7 mouse cellular contexts compared by ENCODE assay signal in genomic region chr3:95951566-95951965, GRCm38 (mm10). TPM values are rescaled to one million over a fixed set of nuclear protein-coding genes. Genes with fewer than 3 reads are reported as not detected.
DNase-seq lines count a peak whose midpoint lies in the region; ATAC-seq and TF ChIP-seq lines count a peak whose summit lies in the region.
"Not testable (repeated sequence)": the region's sequence is repeated elsewhere in the genome, so short reads cannot be mapped to it uniquely, and the experiment has no call there.

No protein-coding gene starts in this region.

- not testable (repeated sequence) for H3K27me3 ChIP-seq in erythroblast, embryonic 14.5 days (ENCODE audit: control insufficient read depth); heart, embryonic 13.5 days (replicated peaks); intestine, embryonic 15.5 days (replicated peaks); limb, embryonic 14.5 days (ENCODE audit: control insufficient read depth, insufficient read depth, low read length); neural tube, embryonic 13.5 days

- peak overlapping the region; percentile 88 for H3K27ac ChIP-seq in bone marrow macrophage, adult 2 months (ENCODE audit: insufficient read depth, low read depth, low read length)
- peak overlapping the region; percentile 97 for H3K27ac ChIP-seq in heart, embryonic 13.5 days (replicated peaks)
- peak overlapping the region; percentile 93 for H3K27ac ChIP-seq in intestine, embryonic 15.5 days
- H3K27ac ChIP-seq in limb, embryonic 14.5 days (replicated peaks; ENCODE audit: low read depth, low read length) = peak overlapping the region; percentile 93
- H3K27ac ChIP-seq in macrophage = peak overlapping the region; percentile 98
- H3K27ac ChIP-seq in neural tube, embryonic 13.5 days (replicated peaks) = peak overlapping the region; percentile 97

- peaks cover 20% of the 10 kb centered on the region for H3K4me1 ChIP-seq in bone marrow macrophage, adult 2 months (ENCODE audit: control insufficient read depth, insufficient read depth, low read length)
- peaks cover 45% of the 10 kb centered on the region for H3K4me1 ChIP-seq in erythroblast, embryonic 14.5 days (ENCODE audit: control insufficient read depth)
- H3K4me1 ChIP-seq in heart, embryonic 13.5 days = peaks cover 23% of the 10 kb centered on the region
- not testable (repeated sequence) for H3K4me1 ChIP-seq in intestine, embryonic 15.5 days (replicated peaks); limb, embryonic 14.5 days (ENCODE audit: control insufficient read depth, insufficient read depth, low read length)
- H3K4me1 ChIP-seq in neural tube, embryonic 13.5 days (replicated peaks) = peaks cover 17% of the 10 kb centered on the region

- DNase-seq in limb, embryonic 14.5 days (ENCODE audit: low spot score) = not testable (repeated sequence)

- peak overlapping the region; percentile 68 for H3K4me2 ChIP-seq in heart, embryonic 13.5 days
- H3K4me2 ChIP-seq in intestine, embryonic 15.5 days (replicated peaks) = peak overlapping the region; percentile 68
- H3K4me2 ChIP-seq in limb, embryonic 14.5 days (replicated peaks; ENCODE audit: low read depth, low read length, severe bottlenecking) = peak overlapping the region; percentile 66
- H3K4me2 ChIP-seq in neural tube, embryonic 13.5 days = peak overlapping the region; percentile 65

- peak overlapping the region; percentile 64 for H3K4me3 ChIP-seq in bone marrow macrophage, adult 2 months (ENCODE audit: insufficient read depth, low read length)
- peak overlapping the region; percentile 84 for H3K4me3 ChIP-seq in erythroblast, embryonic 14.5 days (replicated peaks)
- peak overlapping the region; percentile 62 for H3K4me3 ChIP-seq in heart, embryonic 13.5 days
- H3K4me3 ChIP-seq in intestine, embryonic 15.5 days (replicated peaks) = peak overlapping the region; percentile 56
- peak overlapping the region; percentile 56 for H3K4me3 ChIP-seq in limb, embryonic 14.5 days (replicated peaks; ENCODE audit: low read length)
- H3K4me3 ChIP-seq in macrophage (ENCODE audit: inconsistent target) = peak overlapping the region; percentile 57
- H3K4me3 ChIP-seq in neural tube, embryonic 13.5 days = peak overlapping the region; percentile 53

- peaks cover 25% of the 10 kb centered on the region for H3K36me3 ChIP-seq in erythroblast, embryonic 14.5 days (ENCODE audit: control insufficient read depth)
- H3K36me3 ChIP-seq in heart, embryonic 13.5 days = peaks cover 16% of the 10 kb centered on the region
- not testable (repeated sequence) for H3K36me3 ChIP-seq in intestine, embryonic 15.5 days; macrophage (ENCODE audit: inconsistent target); neural tube, embryonic 13.5 days
- H3K36me3 ChIP-seq in limb, embryonic 14.5 days (ENCODE audit: control insufficient read depth, insufficient read depth, low read length) = peaks cover 11% of the 10 kb centered on the region

- H3K9me3 ChIP-seq in erythroblast, embryonic 14.5 days (ENCODE audit: control insufficient read depth, low read length); heart, embryonic 13.5 days; intestine, embryonic 15.5 days; limb, embryonic 14.5 days (ENCODE audit: control insufficient read depth, low read length); neural tube, embryonic 13.5 days: not testable (repeated sequence)

- not testable (repeated sequence) for TF ChIP-seq POLR2A in bone marrow macrophage, adult 2 months (IDR thresholded peaks at IDR 0.05; ENCODE audit: borderline replicate concordance, low read depth, low read length); limb, embryonic 14.5 days (IDR thresholded peaks at IDR 0.05; ENCODE audit: borderline replicate concordance, extremely low read depth, insufficient read depth, insufficient read length)

- H3K9ac ChIP-seq in heart, embryonic 13.5 days = peak overlapping the region; percentile 83
- peak overlapping the region; percentile 36; the same call in 1 of the 2 replicates for H3K9ac ChIP-seq in intestine, embryonic 15.5 days
- peak overlapping the region; percentile 58 for H3K9ac ChIP-seq in limb, embryonic 14.5 days (ENCODE audit: low read depth, low read length, severe bottlenecking)
- H3K9ac ChIP-seq in neural tube, embryonic 13.5 days = peak overlapping the region; percentile 77

- 61% methylated on average over 12 of the region's 12 CpGs for WGBS in heart, embryonic 13.5 days
- 65% methylated on average over 12 of the region's 12 CpGs for WGBS in intestine, embryonic 15.5 days
- WGBS in limb, embryonic 14.5 days = 72% methylated on average over 12 of the region's 12 CpGs
- WGBS in macrophage (ENCODE audit: missing documents) = 60% methylated on average over 8 of the region's 12 CpGs
- WGBS in neural tube, embryonic 13.5 days = 66% methylated on average over 12 of the region's 12 CpGs

- not testable (repeated sequence) for H3K79me2 ChIP-seq in macrophage (ENCODE audit: inconsistent target)

- TF ChIP-seq CTCF in bone marrow macrophage, adult 2 months (IDR thresholded peaks at IDR 0.05; ENCODE audit: low read depth, low read length) = not testable (repeated sequence)

- not testable (repeated sequence) for ATAC-seq in heart, embryonic 13.5 days (ENCODE audit: extremely low read depth, insufficient number of reproducible peaks, low FRiP score, low TSS enrichment); intestine, embryonic 15.5 days; limb, embryonic 14.5 days (ENCODE audit: low FRiP score, low read depth)
- ATAC-seq in neural tube, embryonic 13.5 days (ENCODE audit: low read depth) = peak; percentile 45; the same call in 1 of the 2 replicates

RNA-seq across cellular contexts. Expression of gene Anp32e, which starts 22.5 kb away (rescaled TPM):
- 134 and 150 TPM in 2 replicates for polyA plus RNA-seq in bone marrow macrophage, adult 2 months (2012; ENCODE audit: insufficient read depth, insufficient read length, missing spikeins)
- 32.3 and 36.6 TPM in 2 replicates for polyA plus RNA-seq in erythroblast, embryonic 14.5 days (2012)
- 164 and 182 TPM in 2 replicates for polyA plus RNA-seq in heart, embryonic 13.5 days (2015; fragmentation: Nextera tagmentation; extraction: Ambion mirVana)
- polyA plus RNA-seq in intestine, embryonic 15.5 days (2015; fragmentation: Nextera tagmentation; extraction: Ambion mirVana) = 149 and 178 TPM in 2 replicates
- polyA plus RNA-seq in limb, embryonic 14.5 days (2012; rRNA removed) = 97.0 and 137 TPM in 2 replicates
- polyA plus RNA-seq in limb, embryonic 14.5 days (2014; fragmentation: Nextera tagmentation; extraction: Ambion mirVana) = 55.0 and 66.2 TPM in 2 replicates
- 10 to 100 TPM in 16 of 26 experiments, 1 to 10 TPM in 10; 5.8 to 31.9 (median 11.0) TPM for total RNA-seq in macrophage (2018; cell fraction: chromatin; rRNA removed)
- 10 to 100 TPM; 24.0 to 62.5 (median 37.7) TPM for total RNA-seq in macrophage (2018; cell fraction: cytosol; rRNA removed)
- 10 to 100 TPM; 11.2 to 50.9 (median 18.7) TPM for total RNA-seq in macrophage (2018; cell fraction: nucleus; rRNA removed)
- 40.1 to 196 TPM (median 80.7 TPM) in 3 replicates for polyA plus RNA-seq in macrophage (2018)
- 150 and 161 TPM in 2 replicates for polyA plus RNA-seq in neural tube, embryonic 13.5 days (2015; fragmentation: Nextera tagmentation; extraction: Ambion mirVana)

RNA-seq across cellular contexts. Expression of gene Plekho1, which starts 44.2 kb away (rescaled TPM):
- 298 and 305 TPM in 2 replicates for polyA plus RNA-seq in bone marrow macrophage, adult 2 months (2012; ENCODE audit: insufficient read depth, insufficient read length, missing spikeins)
- polyA plus RNA-seq in erythroblast, embryonic 14.5 days (2012) = 4.4 and 4.6 TPM in 2 replicates
- polyA plus RNA-seq in heart, embryonic 13.5 days (2015; fragmentation: Nextera tagmentation; extraction: Ambion mirVana) = 59.2 and 64.8 TPM in 2 replicates
- polyA plus RNA-seq in intestine, embryonic 15.5 days (2015; fragmentation: Nextera tagmentation; extraction: Ambion mirVana) = 28.0 and 30.1 TPM in 2 replicates
- 115 and 120 TPM in 2 replicates for polyA plus RNA-seq in limb, embryonic 14.5 days (2012; rRNA removed)
- polyA plus RNA-seq in limb, embryonic 14.5 days (2014; fragmentation: Nextera tagmentation; extraction: Ambion mirVana) = 38.0 and 47.8 TPM in 2 replicates
- 100 to 1,000 TPM; 115 to 354 (median 220) TPM for total RNA-seq in macrophage (2018; cell fraction: chromatin; rRNA removed)
- 100 to 1,000 TPM; 154 to 259 (median 208) TPM for total RNA-seq in macrophage (2018; cell fraction: cytosol; rRNA removed)
- total RNA-seq in macrophage (2018; cell fraction: nucleus; rRNA removed) = 100 to 1,000 TPM; 160 to 320 (median 230) TPM
- 189 to 264 TPM (median 249 TPM) in 3 replicates for polyA plus RNA-seq in macrophage (2018)
- polyA plus RNA-seq in neural tube, embryonic 13.5 days (2015; fragmentation: Nextera tagmentation; extraction: Ambion mirVana) = 65.9 and 74.1 TPM in 2 replicates

RNA-seq across cellular contexts. Expression of gene Car14, which starts 47.1 kb away (rescaled TPM):
- not detected in 2 replicates for polyA plus RNA-seq in bone marrow macrophage, adult 2 months (2012; ENCODE audit: insufficient read depth, insufficient read length, missing spikeins)
- polyA plus RNA-seq in erythroblast, embryonic 14.5 days (2012) = not detected in 2 replicates
- 26.1 and 31.5 TPM in 2 replicates for polyA plus RNA-seq in heart, embryonic 13.5 days (2015; fragmentation: Nextera tagmentation; extraction: Ambion mirVana)
- polyA plus RNA-seq in intestine, embryonic 15.5 days (2015; fragmentation: Nextera tagmentation; extraction: Ambion mirVana) = 1.5 and 1.9 TPM in 2 replicates
- polyA plus RNA-seq in limb, embryonic 14.5 days (2012; rRNA removed) = 11.3 and 14.9 TPM in 2 replicates
- polyA plus RNA-seq in limb, embryonic 14.5 days (2014; fragmentation: Nextera tagmentation; extraction: Ambion mirVana) = 11.5 and 16.4 TPM in 2 replicates
- total RNA-seq in macrophage (2018; cell fraction: chromatin; rRNA removed) = not detected
- not detected for total RNA-seq in macrophage (2018; cell fraction: cytosol; rRNA removed)
- total RNA-seq in macrophage (2018; cell fraction: nucleus; rRNA removed) = not detected
- not detected in 3 replicates for polyA plus RNA-seq in macrophage (2018)
- 1.4 and 2.7 TPM in 2 replicates for polyA plus RNA-seq in neural tube, embryonic 13.5 days (2015; fragmentation: Nextera tagmentation; extraction: Ambion mirVana)

RNA-seq across cellular contexts. Expression of gene Aph1a, which starts 57.8 kb away (rescaled TPM):
- polyA plus RNA-seq in bone marrow macrophage, adult 2 months (2012; ENCODE audit: insufficient read depth, insufficient read length, missing spikeins) = 116 and 118 TPM in 2 replicates
- 3.5 and 4.3 TPM in 2 replicates for polyA plus RNA-seq in erythroblast, embryonic 14.5 days (2012)
- 28.8 and 33.9 TPM in 2 replicates for polyA plus RNA-seq in heart, embryonic 13.5 days (2015; fragmentation: Nextera tagmentation; extraction: Ambion mirVana)
- polyA plus RNA-seq in intestine, embryonic 15.5 days (2015; fragmentation: Nextera tagmentation; extraction: Ambion mirVana) = 38.3 and 38.8 TPM in 2 replicates
- 116 and 150 TPM in 2 replicates for polyA plus RNA-seq in limb, embryonic 14.5 days (2012; rRNA removed)
- 35.8 and 36.1 TPM in 2 replicates for polyA plus RNA-seq in limb, embryonic 14.5 days (2014; fragmentation: Nextera tagmentation; extraction: Ambion mirVana)
- total RNA-seq in macrophage (2018; cell fraction: chromatin; rRNA removed) = 10 to 100 TPM; 15.8 to 41.0 (median 25.3) TPM
- 100 to 1,000 TPM in 5 of 26 experiments, 10 to 100 TPM in 21; 62.3 to 107 (median 88.7) TPM for total RNA-seq in macrophage (2018; cell fraction: cytosol; rRNA removed)
- 100 to 1,000 TPM in 1 of 26 experiments, 10 to 100 TPM in 25; 43.3 to 101 (median 66.3) TPM for total RNA-seq in macrophage (2018; cell fraction: nucleus; rRNA removed)
- 49.5 to 102 TPM (median 98.0 TPM) in 3 replicates for polyA plus RNA-seq in macrophage (2018)
- polyA plus RNA-seq in neural tube, embryonic 13.5 days (2015; fragmentation: Nextera tagmentation; extraction: Ambion mirVana) = 27.3 and 33.3 TPM in 2 replicates

RNA-seq across cellular contexts. Expression of gene BC028528, which starts 59.8 kb away (rescaled TPM):
- polyA plus RNA-seq in bone marrow macrophage, adult 2 months (2012; ENCODE audit: insufficient read depth, insufficient read length, missing spikeins) = 145 and 162 TPM in 2 replicates
- not detected in 2 replicates for polyA plus RNA-seq in erythroblast, embryonic 14.5 days (2012)
- polyA plus RNA-seq in heart, embryonic 13.5 days (2015; fragmentation: Nextera tagmentation; extraction: Ambion mirVana) = 38.1 and 41.8 TPM in 2 replicates
- 21.3 and 22.9 TPM in 2 replicates for polyA plus RNA-seq in intestine, embryonic 15.5 days (2015; fragmentation: Nextera tagmentation; extraction: Ambion mirVana)
- 16.6 and 20.6 TPM in 2 replicates for polyA plus RNA-seq in limb, embryonic 14.5 days (2012; rRNA removed)
- polyA plus RNA-seq in limb, embryonic 14.5 days (2014; fragmentation: Nextera tagmentation; extraction: Ambion mirVana) = 16.6 and 21.1 TPM in 2 replicates
- 100 to 1,000 TPM in 2 of 26 experiments, 10 to 100 TPM in 20, 1 to 10 TPM in 4; 7.0 to 117 (median 35.0) TPM for total RNA-seq in macrophage (2018; cell fraction: chromatin; rRNA removed)
- total RNA-seq in macrophage (2018; cell fraction: cytosol; rRNA removed) = 100 to 1,000 TPM in 8 of 26 experiments, 10 to 100 TPM in 18; 53.3 to 117 (median 81.4) TPM
- total RNA-seq in macrophage (2018; cell fraction: nucleus; rRNA removed) = 10 to 100 TPM; 11.3 to 86.8 (median 43.9) TPM
- 76.4 to 139 TPM (median 117 TPM) in 3 replicates for polyA plus RNA-seq in macrophage (2018)
- polyA plus RNA-seq in neural tube, embryonic 13.5 days (2015; fragmentation: Nextera tagmentation; extraction: Ambion mirVana) = 21.9 and 24.1 TPM in 2 replicates
